Mouse (Mus musculus) ES-E14 (cell line): ENCODE results near the gene Map4k5. TPM values are rescaled to one million over a fixed set of nuclear protein-coding genes. Genes with fewer than 3 reads are reported as not detected.
A peak's percentile ranks its signal among the peaks of the same experiment; 100 is the strongest.

Experiments
- DNase-seq: peaks from one replicate; pipeline ENCODE4 v3.0.0-alpha.2; 2013; ENCODE audit warnings: low read depth, low spot score
- H3K27ac ChIP-seq: 2 replicates; pipeline ENCODE4 v1.5.1; 2012; ENCODE audit warnings: low read depth, mild to moderate bottlenecking, low read length, moderate library complexity, mixed read lengths; ENCODE audit not compliant: poor library complexity, insufficient read depth, severe bottlenecking
- H3K36me3 ChIP-seq: 2 replicates; pipeline ENCODE4 v1.6.1; 2012; ENCODE audit warnings: mild to moderate bottlenecking, low read length, moderate library complexity, mixed read lengths; ENCODE audit not compliant: control insufficient read depth, poor library complexity, insufficient read depth, severe bottlenecking
- H3K4me1 ChIP-seq, 2 experiments: fragments of 150-350 bp in 1 of 2; sonication (generic) in 1 of 2; 2 replicates each; pipeline ENCODE4 v1.6.1; 2012; ENCODE audit warnings: low read length in 2 of 2, mild to moderate bottlenecking in 1 of 2, mixed read lengths in 1 of 2; ENCODE audit not compliant: control insufficient read depth in 2 of 2, insufficient read depth in 2 of 2, poor library complexity in 1 of 2
- H3K4me3 ChIP-seq, 2 experiments: fragments of 150-350 bp in 1 of 2; sonication (generic) in 1 of 2; 2 replicates each; pipeline ENCODE4 v1.5.1; 2012; ENCODE audit warnings: low read length in 2 of 2, low read depth in 1 of 2, mild to moderate bottlenecking in 1 of 2, mixed read lengths in 1 of 2; ENCODE audit not compliant: insufficient read depth in 1 of 2, poor library complexity in 1 of 2, severe bottlenecking in 1 of 2
- H3K9ac ChIP-seq: 2 replicates; pipeline ENCODE4 v1.6.1; 2012; ENCODE audit warnings: low read depth, mild to moderate bottlenecking, low read length, mixed read lengths; ENCODE audit not compliant: poor library complexity, insufficient read depth, severe bottlenecking
- H3K9me3 ChIP-seq: fragments of 150-350 bp; sonication (generic); 2 replicates; pipeline ENCODE4 v1.6.1; 2012; ENCODE audit warnings: low read depth, mild to moderate bottlenecking, low read length; ENCODE audit not compliant: control insufficient read depth, insufficient read depth
- CHD2 ChIP-seq: IDR thresholded peaks from 2 replicates; pipeline ENCODE4 v1.6.1; 2014; ENCODE audit warnings: mild to moderate bottlenecking, low read depth, low read length, inconsistent platforms
- HCFC1 ChIP-seq: IDR thresholded peaks from 2 replicates; pipeline ENCODE4 v1.6.1; 2012; ENCODE audit warnings: low read length, inconsistent platforms, borderline replicate concordance; ENCODE audit not compliant: insufficient read depth
- MAFK ChIP-seq: IDR thresholded peaks from 2 replicates; pipeline ENCODE4 v1.6.1; 2014; ENCODE audit warnings: mild to moderate bottlenecking, low read depth, low read length, inconsistent platforms; ENCODE audit not compliant: insufficient read depth
- ZC3H11A ChIP-seq: IDR thresholded peaks from 2 replicates; pipeline ENCODE4 v1.6.1; 2012; ENCODE audit warnings: low read depth, mild to moderate bottlenecking, inconsistent platforms, low read length, borderline replicate concordance
- ZNF384 ChIP-seq: IDR thresholded peaks from 2 replicates; pipeline ENCODE4 v1.6.1; 2012; ENCODE audit warnings: low read depth, low read length, inconsistent platforms
- in situ Hi-C, 2 experiments: fragments of 600-800 bp; cut with MboI; formaldehyde crosslinking; loops; one replicate each; pipeline ENCODE4 v1.15.1; 2025; ENCODE audit warnings: low sequenced_read_pairs in 2 of 2, inconsistent platforms in 1 of 2; ENCODE audit not compliant: unreplicated experiment in 2 of 2
- total RNA-seq: library from RNA; depleted of rRNA; stranded (reverse); fragments of 300-350 nt; gene quantifications from 2 replicates; pipeline ENCODE4 v1.2.3, GENCODE M21; 2012

The Map4k5 gene
- total RNA-seq, 1 experiment = 29.8 TPM

DNA sequence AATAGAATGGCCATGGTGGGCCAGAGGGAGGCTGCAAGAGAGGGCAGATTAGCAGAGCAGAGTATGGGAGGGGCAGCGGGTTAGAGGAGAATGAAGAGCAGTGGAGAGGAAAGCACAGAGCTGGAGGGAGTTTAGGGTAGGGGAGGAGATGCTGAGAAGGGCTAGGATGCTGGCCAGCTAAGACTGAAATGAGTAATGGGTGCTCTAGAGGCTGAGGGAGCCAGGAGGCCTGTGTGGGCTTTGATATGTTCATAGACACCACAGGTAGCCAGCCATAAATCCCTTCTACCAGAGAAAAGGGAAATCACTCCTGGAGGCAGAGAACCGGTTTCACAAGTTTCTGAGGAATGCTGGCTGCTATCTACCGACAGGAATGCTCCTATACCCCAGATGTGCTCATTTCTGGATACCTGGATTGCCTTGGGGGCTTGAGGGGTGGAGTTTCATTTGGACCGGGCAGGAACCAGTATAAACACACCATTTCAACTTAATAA, 13.8 kb downstream of the Map4k5 start:
- H3K36me3 ChIP-seq = no peaks in the 10 kb centered on the region
- no peak overlapping the region for H3K4me3 ChIP-seq
- no peaks in the 10 kb centered on the region for H3K9me3 ChIP-seq
- in situ Hi-C loops = no loop called here
- TF ChIP-seq CHD2 (peak; percentile 36; the same call in 1 of the 2 replicates), HCFC1 (no peak), MAFK (no peak)
- peaks cover 4 to 16% of the 10 kb centered on the region in 2 experiments for H3K4me1 ChIP-seq
- no peak overlapping the region for H3K9ac ChIP-seq
- no peak for DNase-seq
- peak overlapping the region; percentile 49; the same call in 1 of the 2 replicates for H3K27ac ChIP-seq

DNA sequence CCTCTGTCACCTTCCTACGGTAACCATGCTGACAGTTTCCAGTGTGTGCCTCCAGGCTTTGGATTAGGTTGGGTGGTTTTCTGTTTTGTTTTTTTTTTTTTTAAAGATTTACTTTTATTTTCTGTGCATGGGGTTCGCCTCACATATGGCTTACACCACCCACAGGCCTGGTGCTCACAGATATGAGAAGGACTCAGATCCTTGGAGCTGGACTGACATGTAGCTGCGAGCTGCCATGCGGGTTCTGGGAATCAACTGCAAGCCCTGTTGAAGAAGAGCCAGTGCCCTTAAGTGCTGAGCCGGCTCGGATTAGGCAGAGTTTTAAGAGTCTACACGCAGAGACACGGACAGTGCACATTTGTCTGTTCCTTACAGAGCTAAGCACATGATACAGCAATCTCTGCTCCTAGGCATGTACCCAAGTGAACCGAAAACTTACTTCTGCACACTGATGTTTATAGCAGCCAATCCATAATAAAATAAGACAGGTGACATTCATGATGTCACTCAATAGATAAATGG, 15.1 kb downstream of the Map4k5 start:
- in situ Hi-C loops = no loop called here
- Histone ChIP-seq H3K36me3 (no peaks in the 10 kb centered on the region), H3K4me1 (peaks cover 4 to 16% of the 10 kb centered on the region in 2 experiments), H3K4me3 (no peak overlapping the region), H3K9ac (no peak overlapping the region), H3K27ac (peak overlapping the region; percentile 75), H3K9me3 (no peaks in the 10 kb centered on the region)
- no peak for TF ChIP-seq ZNF384
- no peak for TF ChIP-seq ZC3H11A
- TF ChIP-seq MAFK = no peak
- no peak for TF ChIP-seq CHD2
- no peak for TF ChIP-seq HCFC1
- no peak for DNase-seq

DNA sequence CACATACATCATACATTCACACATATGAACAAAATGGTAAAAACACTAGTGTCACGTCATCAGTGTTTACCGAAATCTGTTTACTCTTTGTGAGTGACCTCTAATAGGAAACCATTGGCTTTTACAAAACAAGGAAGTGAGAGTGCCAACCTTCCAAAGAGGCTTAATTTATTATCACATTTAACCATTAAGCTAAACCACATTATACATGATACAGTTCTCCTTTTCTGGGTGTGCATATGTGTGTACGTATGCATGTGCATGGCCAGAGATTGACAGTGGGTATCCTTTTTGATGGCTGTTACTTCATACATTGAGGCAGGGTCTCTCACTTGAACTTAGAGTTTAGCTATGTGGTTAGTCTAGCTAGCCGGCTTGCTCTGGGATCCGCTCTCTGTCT, 21.4 kb downstream of the Map4k5 start:
- no peaks in the 10 kb centered on the region for H3K36me3 ChIP-seq
- H3K9ac ChIP-seq = no peak overlapping the region
- no peaks in the 10 kb centered on the region; a peak in 1 of 4 replicates for H3K4me1 ChIP-seq
- no peak overlapping the region for H3K27ac ChIP-seq
- in situ Hi-C loops = no loop called here
- H3K4me3 ChIP-seq = no peak overlapping the region
- no peaks in the 10 kb centered on the region for H3K9me3 ChIP-seq
- TF ChIP-seq CHD2 = no peak
- no peak for TF ChIP-seq ZC3H11A
- TF ChIP-seq HCFC1 = no peak
- no peak for TF ChIP-seq ZNF384
- no peak for TF ChIP-seq MAFK
- no peak for DNase-seq

DNA sequence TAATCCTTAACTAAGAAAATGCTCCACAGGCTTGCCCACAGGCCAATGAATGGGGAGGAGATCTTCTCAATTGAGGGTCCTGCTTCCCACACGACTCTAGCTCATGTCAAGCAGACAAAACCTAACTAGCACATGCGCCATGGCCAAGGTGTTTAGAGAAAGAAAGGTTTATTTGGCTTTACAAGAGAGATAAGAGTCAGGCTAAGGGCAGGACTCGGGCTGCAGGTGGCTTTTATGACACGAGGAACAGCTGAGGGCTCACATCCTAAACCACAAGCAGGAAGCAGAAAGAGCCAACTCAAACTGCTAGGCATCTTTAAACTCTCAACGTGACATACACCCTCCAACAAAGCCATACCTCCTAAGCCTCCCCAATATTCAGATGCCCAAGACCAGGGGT, 25.7 kb downstream of the Map4k5 start:
- in situ Hi-C loops = no loop called here
- Histone ChIP-seq H3K4me3 (no peak overlapping the region), H3K9ac (no peak overlapping the region), H3K9me3 (no peaks in the 10 kb centered on the region), H3K27ac (no peak overlapping the region), H3K36me3 (no peaks in the 10 kb centered on the region; the same call in 1 of the 2 replicates), H3K4me1 (no peaks in the 10 kb centered on the region)
- TF ChIP-seq ZC3H11A (no peak), HCFC1 (no peak), MAFK (no peak), ZNF384 (no peak), CHD2 (no peak)
- no peak for DNase-seq
